Mouse (Mus musculus): ENCODE data around the gene Slx4.
"Not testable (repeated sequence)": the region's sequence is repeated elsewhere in the genome, so short reads cannot be mapped to it uniquely, and the experiment has no call there.

Gene Slx4

GRCm38 (mm10) chr16:4012882-4013570 is 9.5 kb upstream of the Slx4 start:
- no peak for DNase-seq (ENCODE audit: low read depth, low spot score)

- no peak for DNase-seq (ENCODE audit: low read depth, low spot score)
These were observed 15.2 kb downstream of the Slx4 start for GRCm38 (mm10) chr16:3988410-3988809.

- no peak for DNase-seq (ENCODE audit: low read depth, low spot score)
These were observed 20.3 kb downstream of the Slx4 start for GRCm38 (mm10) chr16:3983146-3983700.

GRCm38 (mm10) chr16:3982173-3982572 is 21.4 kb downstream of the Slx4 start:
- no peak for DNase-seq (ENCODE audit: low read depth, low spot score)

- DNase-seq (ENCODE audit: low read depth, low spot score), result peak; percentile 5
These were observed 26.9 kb downstream of the Slx4 start for GRCm38 (mm10) chr16:3976712-3977111.

GRCm38 (mm10) chr16:3976251-3976671 is 27.3 kb downstream of the Slx4 start, which contains the start of gene Nlrc3:
Gene Nlrc3, minus strand, starts transcription at chr16:3976632.
- DNase-seq (ENCODE audit: low read depth, low spot score), result no peak

- DNase-seq (ENCODE audit: low read depth, low spot score), result no peak
These were observed 27.9 kb downstream of the Slx4 start for GRCm38 (mm10) chr16:3975658-3976057.

GRCm38 (mm10) chr16:3974456-3974855 is 29.1 kb downstream of the Slx4 start:
- DNase-seq (ENCODE audit: low read depth, low spot score), result not testable (repeated sequence)

- no peak for DNase-seq (ENCODE audit: low read depth, low spot score)
These were observed 38.0 kb downstream of the Slx4 start for GRCm38 (mm10) chr16:3965534-3965933.

- DNase-seq (ENCODE audit: low read depth, low spot score), result no peak
These were observed 38.6 kb downstream of the Slx4 start for GRCm38 (mm10) chr16:3964990-3965389.

- DNase-seq (ENCODE audit: low read depth, low spot score), result no peak
These were observed 44.3 kb downstream of the Slx4 start for GRCm38 (mm10) chr16:3959261-3959660.

- DNase-seq (ENCODE audit: low read depth, low spot score), result no peak
These were observed 47.2 kb downstream of the Slx4 start for GRCm38 (mm10) chr16:3956369-3956768.

GRCm38 (mm10) chr16:3951141-3951540 is 52.4 kb downstream of the Slx4 start:
- DNase-seq (ENCODE audit: low read depth, low spot score), result no peak

- DNase-seq (ENCODE audit: low read depth, low spot score), result no peak
These were observed 68.9 kb downstream of the Slx4 start for GRCm38 (mm10) chr16:3934701-3935100.

GRCm38 (mm10) chr16:3934091-3934490 is 69.5 kb downstream of the Slx4 start:
- DNase-seq (ENCODE audit: low read depth, low spot score), result no peak

- DNase-seq (ENCODE audit: low read depth, low spot score), result no peak
These were observed 70.0 kb downstream of the Slx4 start for GRCm38 (mm10) chr16:3933536-3933935.

- DNase-seq (ENCODE audit: low read depth, low spot score), result no peak
These were observed 74.4 kb downstream of the Slx4 start for GRCm38 (mm10) chr16:3929151-3929550.

Data from mesoderm, embryonic 11.5 days (tissue).